Mouse (Mus musculus) lung, embryonic 16.5 days (tissue): ENCODE results near the gene Osbpl11. TPM values are rescaled to one million over a fixed set of nuclear protein-coding genes. Genes with fewer than 3 reads are reported as not detected.
A peak's percentile ranks its signal among the peaks of the same experiment; 100 is the strongest.

Experiments
- ATAC-seq: fragments of 200-750 bp; cut with Nextera tagmentation; 2 replicates; pipeline ENCODE4 v1.8.0; 2017; ENCODE audit warnings: low read depth, mild to moderate bottlenecking, moderate library complexity
- H3K27ac ChIP-seq: fragments of 300-500 bp; sonication (generic); 2 replicates; pipeline ENCODE4 v1.5.1; 2014; ENCODE audit warnings: mild to moderate bottlenecking, control low read depth, low read length
- H3K27me3 ChIP-seq: fragments of 300-500 bp; sonication (generic); 2 replicates; pipeline ENCODE4 v1.6.1; 2014; ENCODE audit warnings: low read depth, low read length, mixed read lengths; ENCODE audit not compliant: control insufficient read depth, insufficient read depth
- H3K36me3 ChIP-seq: fragments of 300-500 bp; sonication (generic); 2 replicates; pipeline ENCODE4 v1.6.1; 2014; ENCODE audit warnings: low read length; ENCODE audit not compliant: control insufficient read depth, insufficient read depth
- H3K4me1 ChIP-seq: fragments of 300-500 bp; sonication (generic); replicated peaks from 2 replicates; pipeline ENCODE4 v1.6.1; 2014; ENCODE audit warnings: low read length, mixed read lengths; ENCODE audit not compliant: control insufficient read depth, insufficient read depth
- H3K4me2 ChIP-seq: fragments of 300-500 bp; sonication (generic); 2 replicates; pipeline ENCODE4 v1.6.1; 2014; ENCODE audit warnings: low read depth, low read length, control low read depth
- H3K4me3 ChIP-seq: fragments of 300-500 bp; sonication (generic); 2 replicates; pipeline ENCODE4 v1.5.1; 2014; ENCODE audit warnings: mild to moderate bottlenecking, low read length, control low read depth
- H3K9ac ChIP-seq: fragments of 300-500 bp; sonication (generic); 2 replicates; pipeline ENCODE4 v1.6.1; 2014; ENCODE audit warnings: low read length, control low read depth
- H3K9me3 ChIP-seq: fragments of 300-500 bp; sonication (generic); 2 replicates; pipeline ENCODE4 v1.6.1; 2016; ENCODE audit warnings: low read length; ENCODE audit not compliant: control insufficient read depth
- WGBS: fragments of 180-500 bp; shearing (Covaris S2); extraction: QIAGEN DNeasy Blood & Tissue Kit; methylation state at CpG from one replicate; pipeline ENCODE4 v1.1.7; 2014; 5-methylcytosine and 5-hydroxymethylcytosine counted together
- polyA plus RNA-seq: library from polyadenylated mRNA; unstranded; fragments of >200 nt; fragmentation: Nextera tagmentation; extraction: Ambion mirVana; gene quantifications from 2 replicates; pipeline ENCODE4 v1.2.1, GENCODE M21; 2015

Osbpl11 gene
- polyA plus RNA-seq, 1 experiment from 2014 or later: 14.9 TPM

DNA sequence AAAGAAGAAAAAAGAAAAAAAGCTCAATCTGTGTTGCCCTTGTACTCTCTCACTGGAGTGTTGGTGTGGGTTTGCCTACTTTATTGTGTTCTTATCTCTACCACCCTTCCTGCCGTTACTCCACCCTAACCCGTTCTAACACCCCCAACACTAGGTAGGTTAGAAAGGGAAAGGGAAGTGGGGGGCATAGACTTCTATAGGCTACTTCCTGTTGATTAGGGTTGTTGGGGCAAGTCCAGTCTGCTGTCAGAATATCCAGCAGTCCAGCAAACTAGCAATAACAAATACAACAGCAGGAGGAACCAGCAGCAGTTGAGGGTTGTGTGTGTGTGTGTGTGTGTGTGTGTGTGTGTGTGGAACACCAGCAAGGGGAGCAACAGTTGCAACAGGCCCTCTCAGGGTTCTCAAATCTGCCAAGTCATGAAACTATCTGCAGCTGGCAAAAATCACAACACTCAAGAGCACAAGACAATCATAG is 76.8 kb downstream of the Osbpl11 start:
- Histone ChIP-seq H3K4me1 (peaks cover 31% of the 10 kb centered on the region), H3K27ac (peak overlapping the region; percentile 58), H3K27me3 (no peaks in the 10 kb centered on the region), H3K36me3 (peaks cover 11% of the 10 kb centered on the region; the same call in 1 of the 2 replicates), H3K9ac (no peak overlapping the region), H3K4me2 (no peak overlapping the region), H3K4me3 (no peak overlapping the region), H3K9me3 (no peaks in the 10 kb centered on the region)
- ATAC-seq: peak; percentile 66
- WGBS: 24% methylated on average over 2 of the region's 2 CpGs

DNA sequence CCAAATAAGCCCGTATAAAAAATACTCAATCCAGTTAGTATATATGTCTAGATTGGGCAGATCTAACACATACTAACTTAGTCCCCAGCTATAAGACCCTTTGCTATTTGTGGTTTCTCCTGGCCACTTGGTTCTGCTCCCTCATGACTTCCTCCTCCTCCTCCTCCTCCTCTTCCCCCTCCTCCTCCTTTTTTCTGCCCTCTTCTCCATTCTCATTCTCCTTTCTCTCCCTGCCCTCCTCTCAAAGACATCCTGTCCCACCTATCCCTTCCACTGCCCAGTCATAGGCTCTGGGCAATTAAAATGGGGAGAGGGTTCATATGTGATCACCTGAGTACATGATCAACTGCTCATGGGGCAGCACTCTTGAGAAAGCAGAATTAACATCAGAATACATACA is 77.2 kb downstream of the Osbpl11 start:
- ATAC-seq: no peak

GRCm38 (mm10) chr16:33267616-33268253 is 82.9 kb downstream of the Osbpl11 start:
- Histone ChIP-seq H3K36me3 (peaks cover 36% of the 10 kb centered on the region), H3K4me1 (no peaks in the 10 kb centered on the region), H3K27me3 (no peaks in the 10 kb centered on the region), H3K4me3 (no peak overlapping the region), H3K9me3 (no peaks in the 10 kb centered on the region), H3K4me2 (no peak overlapping the region), H3K9ac (no peak overlapping the region), H3K27ac (no peak overlapping the region)
- 84% methylated on average over 9 of the region's 9 CpGs for WGBS
- no peak for ATAC-seq

More for the DNA sequence above, 77.2 kb downstream of the Osbpl11 start:
- peaks cover 16% of the 10 kb centered on the region for H3K36me3 ChIP-seq
- H3K9ac ChIP-seq: no peak overlapping the region
- 47% methylated on average over 1 of the region's 1 CpGs for WGBS
- no peaks in the 10 kb centered on the region for H3K9me3 ChIP-seq
- no peaks in the 10 kb centered on the region for H3K27me3 ChIP-seq
- peak overlapping the region; percentile 58 for H3K27ac ChIP-seq
- H3K4me2 ChIP-seq: no peak overlapping the region
- H3K4me3 ChIP-seq: no peak overlapping the region
- peaks cover 29% of the 10 kb centered on the region for H3K4me1 ChIP-seq

DNA sequence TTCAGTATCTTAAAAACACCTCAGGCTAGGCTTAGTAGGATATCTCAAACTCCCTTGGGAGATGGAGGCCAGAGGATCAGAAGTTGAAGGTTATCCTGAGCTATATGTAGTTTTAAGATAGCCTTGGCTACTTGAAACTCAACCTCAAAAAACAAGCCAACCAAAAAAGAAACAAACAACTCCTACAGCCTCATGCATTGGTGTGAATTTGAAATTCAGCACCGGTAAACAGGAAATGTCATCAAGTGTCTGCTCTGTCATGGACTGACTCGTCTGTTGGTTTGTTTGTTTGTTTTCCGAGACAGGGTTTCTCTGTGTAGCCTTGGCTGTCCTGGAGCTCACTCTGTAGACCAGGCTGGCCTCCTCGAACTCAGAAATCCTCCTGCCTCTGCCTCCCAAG is 87.0 kb downstream of the Osbpl11 start:
- H3K27me3 ChIP-seq: no peaks in the 10 kb centered on the region
- 87% methylated on average over 4 of the region's 4 CpGs for WGBS
- no peaks in the 10 kb centered on the region for H3K9me3 ChIP-seq
- H3K9ac ChIP-seq: no peak overlapping the region
- H3K27ac ChIP-seq: no peak overlapping the region
- H3K36me3 ChIP-seq: peaks cover 34% of the 10 kb centered on the region
- H3K4me3 ChIP-seq: no peak overlapping the region
- H3K4me2 ChIP-seq: no peak overlapping the region
- H3K4me1 ChIP-seq: no peaks in the 10 kb centered on the region
- ATAC-seq: no peak

DNA sequence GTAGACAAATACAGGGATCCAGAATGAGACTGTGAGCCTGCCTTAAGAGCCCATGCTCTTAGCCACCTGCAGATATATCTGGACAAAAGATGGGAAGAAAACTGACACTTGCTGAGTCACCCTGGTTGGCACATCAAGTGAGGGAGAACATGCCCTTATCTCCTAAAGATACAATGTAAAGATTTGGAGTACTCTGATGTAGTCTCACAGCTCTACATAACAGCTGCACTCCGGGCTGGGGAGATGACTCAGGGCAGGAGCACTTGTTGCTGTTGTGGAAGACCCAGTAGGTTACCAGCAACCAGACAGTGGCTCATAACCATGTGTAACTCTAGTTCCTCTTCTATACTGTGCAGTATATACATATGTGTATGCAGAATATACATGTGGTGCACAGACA is 98.2 kb downstream of the Osbpl11 start:
- no peaks in the 10 kb centered on the region for H3K4me1 ChIP-seq
- ATAC-seq: no peak
- no peaks in the 10 kb centered on the region for H3K27me3 ChIP-seq
- no peak overlapping the region for H3K9ac ChIP-seq
- no peak overlapping the region for H3K4me2 ChIP-seq
- no peaks in the 10 kb centered on the region for H3K9me3 ChIP-seq
- peaks cover 41% of the 10 kb centered on the region for H3K36me3 ChIP-seq
- no peak overlapping the region for H3K27ac ChIP-seq
- no peak overlapping the region for H3K4me3 ChIP-seq
- 76% methylated on average over 1 of the region's 1 CpGs for WGBS

DNA sequence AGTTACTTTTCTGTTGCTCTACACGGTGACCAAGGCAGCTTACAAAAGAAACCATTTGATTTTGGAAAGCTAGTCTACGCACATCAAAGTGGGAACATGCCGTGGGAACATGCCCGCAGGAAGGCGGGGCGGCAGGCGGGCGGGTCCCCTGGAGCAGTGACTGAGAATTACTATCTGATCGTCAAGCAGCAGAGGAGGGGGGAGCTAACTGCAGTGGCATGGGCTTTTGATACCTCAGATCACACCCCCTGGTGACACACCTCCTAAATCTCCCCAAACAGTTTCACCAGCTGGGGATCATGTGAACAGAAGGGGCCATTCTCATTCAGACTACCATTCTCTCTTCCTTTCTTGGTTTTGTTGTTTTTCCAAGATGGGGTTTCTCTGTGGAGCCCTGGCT is 103.7 kb downstream of the Osbpl11 start:
- Histone ChIP-seq H3K27ac (no peak overlapping the region), H3K9me3 (peaks cover 6% of the 10 kb centered on the region), H3K4me2 (no peak overlapping the region), H3K36me3 (peaks cover 51% of the 10 kb centered on the region), H3K4me3 (no peak overlapping the region), H3K4me1 (no peaks in the 10 kb centered on the region), H3K9ac (no peak overlapping the region), H3K27me3 (no peaks in the 10 kb centered on the region)
- 86% methylated on average over 9 of the region's 9 CpGs for WGBS
- ATAC-seq: no peak

GRCm38 (mm10) chr16:33289981-33290380 is 105.1 kb downstream of the Osbpl11 start:
- H3K9ac ChIP-seq: no peak overlapping the region
- no peak for ATAC-seq
- peaks cover 56% of the 10 kb centered on the region for H3K36me3 ChIP-seq
- H3K4me1 ChIP-seq: no peaks in the 10 kb centered on the region
- peaks cover 6% of the 10 kb centered on the region for H3K9me3 ChIP-seq
- H3K27me3 ChIP-seq: no peaks in the 10 kb centered on the region
- H3K4me3 ChIP-seq: no peak overlapping the region
- H3K4me2 ChIP-seq: no peak overlapping the region
- no peak overlapping the region for H3K27ac ChIP-seq
- WGBS: 81% methylated on average over 7 of the region's 7 CpGs

DNA sequence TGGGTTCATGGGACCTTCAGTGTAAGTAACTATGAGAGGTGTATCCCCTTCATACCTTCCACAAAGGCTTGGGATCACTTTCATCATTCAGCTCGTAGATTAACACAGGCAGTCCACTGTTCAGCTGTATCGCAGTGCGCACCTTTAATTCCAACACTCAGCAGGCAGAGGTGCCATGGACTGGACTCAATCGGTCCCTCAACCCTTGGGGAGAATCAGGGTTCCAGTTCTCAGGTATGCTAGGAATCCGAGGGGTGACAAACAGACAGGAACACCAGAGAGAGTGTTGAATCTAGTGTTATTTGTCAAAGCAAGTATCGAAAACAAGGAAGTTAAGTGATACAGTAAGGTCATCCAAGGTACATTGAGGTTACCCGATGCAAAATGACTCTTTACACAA is 107.4 kb downstream of the Osbpl11 start:
- Histone ChIP-seq H3K4me2 (no peak overlapping the region), H3K4me3 (no peak overlapping the region), H3K27me3 (no peaks in the 10 kb centered on the region), H3K9ac (no peak overlapping the region), H3K9me3 (peaks cover 6% of the 10 kb centered on the region), H3K4me1 (no peaks in the 10 kb centered on the region), H3K36me3 (peaks cover 60% of the 10 kb centered on the region), H3K27ac (no peak overlapping the region)
- no peak for ATAC-seq
- WGBS: 94% methylated on average over 7 of the region's 7 CpGs
